Mouse (Mus musculus): ENCODE results near the gene Mcat. TPM values are rescaled to one million over a fixed set of nuclear protein-coding genes. Genes with fewer than 3 reads are reported as not detected.

Gene Mcat
- polyA plus RNA-seq, 1 experiment from 2014 or later = 31.4 TPM

- peak; percentile 90 for ATAC-seq (ENCODE audit: low FRiP score)
- Histone ChIP-seq H3K27me3 (replicated peaks) (no peaks in the 10 kb centered on the region; the same call in 1 of the 2 replicates), H3K9me3 (replicated peaks) (no peaks in the 10 kb centered on the region), H3K27ac (replicated peaks) (peak overlapping the region; percentile 96), H3K4me2 (peak overlapping the region; percentile 65), H3K36me3 (peaks cover 15% of the 10 kb centered on the region), H3K4me1 (peaks cover 26% of the 10 kb centered on the region), H3K4me3 (replicated peaks) (peak overlapping the region; percentile 86), H3K9ac (replicated peaks) (peak overlapping the region; percentile 98)
- under 1% methylated on average over 74 of the region's 74 CpGs for WGBS
Measured at GRCm38 (mm10) chr15:83555161-83555974, 8.2 kb downstream of the Mcat start.

DNA sequence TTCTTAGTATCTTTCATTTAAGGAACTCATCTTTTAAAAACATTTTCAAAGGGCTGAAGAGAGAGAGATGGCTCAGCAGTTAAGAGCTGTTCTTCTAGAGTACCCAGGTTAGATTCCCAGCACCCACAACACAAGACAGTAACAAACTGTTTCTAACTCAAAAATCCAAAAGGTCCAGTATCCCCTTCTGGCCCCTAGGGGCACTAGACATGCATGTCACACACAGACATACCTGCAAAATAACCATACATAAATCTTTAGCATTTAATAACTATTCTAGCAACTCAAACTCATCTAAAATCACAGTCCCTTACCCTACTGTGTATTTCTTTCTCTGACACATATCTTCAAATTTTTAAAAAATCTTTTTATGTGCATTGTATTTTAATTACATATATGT, 9.8 kb downstream of the Mcat start:
- no peak for ATAC-seq (ENCODE audit: low FRiP score)
- Histone ChIP-seq H3K4me2 (no peak overlapping the region), H3K4me1 (peaks cover 26% of the 10 kb centered on the region), H3K4me3 (replicated peaks) (no peak overlapping the region), H3K9ac (replicated peaks) (no peak overlapping the region), H3K27me3 (replicated peaks) (no peaks in the 10 kb centered on the region; the same call in 1 of the 2 replicates), H3K36me3 (peaks cover 24% of the 10 kb centered on the region), H3K9me3 (replicated peaks) (no peaks in the 10 kb centered on the region), H3K27ac (replicated peaks) (no peak overlapping the region)

DNA sequence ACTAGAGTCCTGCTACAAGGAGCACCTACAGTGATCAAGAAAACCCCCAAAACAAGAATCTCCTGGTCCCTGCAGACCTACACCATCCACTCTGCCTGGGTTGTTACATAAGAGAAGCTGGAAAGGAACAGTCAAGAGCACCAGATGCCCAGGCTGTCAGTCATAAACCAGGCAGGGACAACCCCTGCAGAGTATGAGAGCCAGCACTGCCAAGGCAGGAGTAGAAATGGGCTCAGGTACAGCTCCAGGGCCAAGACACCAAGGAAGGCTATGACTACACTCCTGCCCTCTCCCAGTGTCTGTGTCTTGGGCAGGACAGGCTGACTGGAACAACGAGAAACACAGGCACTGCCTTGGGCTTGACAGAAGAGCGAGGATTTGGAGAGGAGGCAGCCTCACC, 13.4 kb downstream of the Mcat start:
- Histone ChIP-seq H3K27me3 (replicated peaks) (no peaks in the 10 kb centered on the region), H3K9me3 (replicated peaks) (no peaks in the 10 kb centered on the region), H3K36me3 (peaks cover 58% of the 10 kb centered on the region), H3K4me3 (replicated peaks) (no peak overlapping the region), H3K4me2 (no peak overlapping the region), H3K9ac (replicated peaks) (no peak overlapping the region), H3K27ac (replicated peaks) (no peak overlapping the region), H3K4me1 (peaks cover 18% of the 10 kb centered on the region)
- WGBS = 87% methylated on average over 2 of the region's 2 CpGs
- no peak for ATAC-seq (ENCODE audit: low FRiP score)

GRCm38 (mm10) chr15:83547144-83547543, 16.4 kb downstream of the Mcat start:
- Histone ChIP-seq H3K36me3 (peaks cover 54% of the 10 kb centered on the region), H3K27me3 (replicated peaks) (no peaks in the 10 kb centered on the region), H3K4me2 (no peak overlapping the region), H3K27ac (replicated peaks) (no peak overlapping the region), H3K9ac (replicated peaks) (no peak overlapping the region), H3K9me3 (replicated peaks) (no peaks in the 10 kb centered on the region), H3K4me3 (replicated peaks) (no peak overlapping the region), H3K4me1 (no peaks in the 10 kb centered on the region)
- WGBS = 92% methylated on average over 8 of the region's 8 CpGs
- ATAC-seq (ENCODE audit: low FRiP score) = no peak

GRCm38 (mm10) chr15:83546029-83546428, 17.6 kb downstream of the Mcat start:
- Histone ChIP-seq H3K27me3 (replicated peaks) (no peaks in the 10 kb centered on the region), H3K36me3 (peaks cover 50% of the 10 kb centered on the region), H3K4me2 (no peak overlapping the region), H3K9me3 (replicated peaks) (no peaks in the 10 kb centered on the region), H3K4me3 (replicated peaks) (no peak overlapping the region), H3K4me1 (no peaks in the 10 kb centered on the region), H3K27ac (replicated peaks) (no peak overlapping the region), H3K9ac (replicated peaks) (no peak overlapping the region)
- ATAC-seq (ENCODE audit: low FRiP score) = no peak
- WGBS = 90% methylated on average over 7 of the region's 7 CpGs

DNA sequence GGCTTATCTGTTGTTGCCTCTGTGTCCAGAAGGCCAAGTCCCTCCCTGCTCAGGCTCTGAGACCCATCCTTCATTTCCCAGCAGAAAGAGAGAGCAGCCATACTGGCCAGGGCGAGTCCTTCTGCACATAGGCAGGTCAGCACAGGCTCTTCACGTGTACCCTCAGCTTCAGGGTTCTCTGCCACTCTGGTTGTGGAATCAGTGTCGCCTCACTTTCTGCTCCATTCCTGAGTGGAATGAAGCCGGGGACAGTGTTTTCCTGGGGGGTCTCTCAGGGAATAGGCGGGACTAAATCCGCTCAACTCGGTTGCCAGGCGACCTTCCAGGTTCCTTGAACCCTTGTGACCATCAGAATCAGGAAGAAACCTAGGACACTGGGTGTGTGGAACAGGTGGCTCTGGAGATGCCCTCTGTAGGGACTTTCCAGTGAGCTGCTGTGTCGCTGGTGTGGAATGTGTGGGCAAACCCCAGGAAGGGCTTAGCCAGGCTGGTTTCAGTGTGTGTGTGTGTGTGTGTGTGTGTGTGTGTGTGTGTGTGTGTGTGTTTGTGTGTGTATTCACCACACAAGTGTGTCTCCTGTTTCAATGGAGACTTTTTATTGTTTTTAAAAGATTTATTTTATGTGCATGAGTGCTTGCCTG, 21.8 kb downstream of the Mcat start:
- ATAC-seq (ENCODE audit: low FRiP score) = no peak
- 83% methylated on average over 9 of the region's 9 CpGs for WGBS

GRCm38 (mm10) chr15:83539905-83540304, 23.7 kb downstream of the Mcat start:
- H3K36me3 ChIP-seq = no peaks in the 10 kb centered on the region

More for the DNA sequence above, 21.8 kb downstream of the Mcat start:
- H3K36me3 ChIP-seq = peaks cover 15% of the 10 kb centered on the region
- H3K9ac ChIP-seq (replicated peaks) = no peak overlapping the region
- H3K27me3 ChIP-seq (replicated peaks) = no peaks in the 10 kb centered on the region
- H3K27ac ChIP-seq (replicated peaks) = no peak overlapping the region
- H3K9me3 ChIP-seq (replicated peaks) = no peaks in the 10 kb centered on the region
- H3K4me3 ChIP-seq (replicated peaks) = no peak overlapping the region
- H3K4me1 ChIP-seq = no peaks in the 10 kb centered on the region
- no peak overlapping the region for H3K4me2 ChIP-seq

GRCm38 (mm10) chr15:83538855-83539254, 24.7 kb downstream of the Mcat start:
- H3K9me3 ChIP-seq (replicated peaks) = no peaks in the 10 kb centered on the region
- no peak for ATAC-seq (ENCODE audit: low FRiP score)
- H3K4me1 ChIP-seq = no peaks in the 10 kb centered on the region
- no peaks in the 10 kb centered on the region for H3K36me3 ChIP-seq
- H3K27me3 ChIP-seq (replicated peaks) = no peaks in the 10 kb centered on the region
- no peak overlapping the region for H3K4me2 ChIP-seq
- WGBS = 97% methylated on average over 2 of the region's 2 CpGs
- no peak overlapping the region for H3K27ac ChIP-seq (replicated peaks)
- no peak overlapping the region for H3K9ac ChIP-seq (replicated peaks)
- H3K4me3 ChIP-seq (replicated peaks) = no peak overlapping the region

More at GRCm38 (mm10) chr15:83539905-83540304, 23.7 kb downstream of the Mcat start:
- Histone ChIP-seq H3K4me2 (no peak overlapping the region), H3K4me3 (replicated peaks) (no peak overlapping the region), H3K27ac (replicated peaks) (no peak overlapping the region), H3K9me3 (replicated peaks) (no peaks in the 10 kb centered on the region), H3K9ac (replicated peaks) (no peak overlapping the region), H3K4me1 (no peaks in the 10 kb centered on the region), H3K27me3 (replicated peaks) (no peaks in the 10 kb centered on the region)
- ATAC-seq (ENCODE audit: low FRiP score) = no peak
- 72% methylated on average over 4 of the region's 4 CpGs for WGBS

GRCm38 (mm10) chr15:83535890-83536231, 27.7 kb downstream of the Mcat start:
- no peak overlapping the region for H3K4me3 ChIP-seq (replicated peaks)
- H3K9ac ChIP-seq (replicated peaks) = no peak overlapping the region
- H3K36me3 ChIP-seq = no peaks in the 10 kb centered on the region
- H3K4me1 ChIP-seq = no peaks in the 10 kb centered on the region
- H3K27ac ChIP-seq (replicated peaks) = no peak overlapping the region
- H3K9me3 ChIP-seq (replicated peaks) = no peaks in the 10 kb centered on the region
- no peak for ATAC-seq (ENCODE audit: low FRiP score)
- no peak overlapping the region for H3K4me2 ChIP-seq
- WGBS = 76% methylated on average over 6 of the region's 6 CpGs
- H3K27me3 ChIP-seq (replicated peaks) = no peaks in the 10 kb centered on the region

DNA sequence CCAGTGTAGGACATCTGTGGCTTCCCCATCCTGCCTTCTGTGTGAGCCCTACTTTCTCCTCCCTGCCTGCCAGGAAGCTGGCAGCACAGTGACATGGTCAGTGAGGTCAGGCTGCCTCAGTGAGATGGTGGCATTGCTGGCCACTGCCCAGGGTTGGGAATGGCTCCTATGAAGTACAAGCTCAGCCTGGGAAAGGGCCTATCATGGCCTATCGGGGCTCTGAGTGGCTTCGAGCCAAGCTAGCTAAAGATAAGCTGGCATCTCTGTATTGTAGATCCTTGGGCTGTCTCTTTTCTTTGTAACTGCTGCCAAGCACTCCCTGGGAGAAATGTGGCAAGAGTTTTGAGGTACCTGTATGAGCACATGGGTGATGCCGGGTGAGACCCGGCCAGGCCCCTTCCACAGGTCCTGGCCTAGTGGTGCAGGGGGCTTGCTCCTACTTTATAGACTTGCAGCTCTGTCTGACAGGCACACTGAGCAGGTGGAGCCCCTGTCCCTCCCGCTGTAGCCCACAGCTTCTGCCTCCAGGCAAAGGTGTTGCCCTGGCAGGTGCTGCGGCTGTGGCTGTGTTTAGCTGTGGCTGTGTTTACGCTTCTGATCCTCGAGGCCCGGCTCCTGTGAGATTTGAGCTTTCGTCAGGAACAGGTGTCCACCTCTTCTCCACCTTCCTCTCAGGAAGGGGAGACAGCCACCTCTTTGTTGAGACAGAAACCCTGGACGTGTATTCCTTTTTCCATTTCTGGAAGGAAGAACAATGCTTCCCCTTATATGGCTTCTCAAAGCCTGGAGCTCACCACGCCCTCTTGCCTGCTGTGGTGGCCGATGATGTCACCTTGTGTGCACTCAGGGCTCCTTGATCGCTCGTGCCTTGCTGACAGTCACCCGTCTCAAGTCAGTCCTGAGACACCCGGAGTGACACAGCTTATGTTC, 28.4 kb downstream of the Mcat start:
- Histone ChIP-seq H3K9me3 (replicated peaks) (no peaks in the 10 kb centered on the region), H3K27ac (replicated peaks) (no peak overlapping the region), H3K9ac (replicated peaks) (no peak overlapping the region), H3K4me2 (no peak overlapping the region), H3K36me3 (no peaks in the 10 kb centered on the region), H3K4me1 (no peaks in the 10 kb centered on the region), H3K27me3 (replicated peaks) (no peaks in the 10 kb centered on the region), H3K4me3 (replicated peaks) (no peak overlapping the region)
- 80% methylated on average over 17 of the region's 17 CpGs for WGBS
- no peak for ATAC-seq (ENCODE audit: low FRiP score)

GRCm38 (mm10) chr15:83532606-83533005, 31.0 kb downstream of the Mcat start:
- no peak overlapping the region for H3K4me2 ChIP-seq
- H3K27ac ChIP-seq (replicated peaks) = no peak overlapping the region
- H3K4me3 ChIP-seq (replicated peaks) = no peak overlapping the region
- ATAC-seq (ENCODE audit: low FRiP score) = no peak
- peaks cover 17% of the 10 kb centered on the region for H3K27me3 ChIP-seq (replicated peaks)
- no peaks in the 10 kb centered on the region for H3K9me3 ChIP-seq (replicated peaks)
- H3K4me1 ChIP-seq = no peaks in the 10 kb centered on the region
- WGBS = 82% methylated on average over 7 of the region's 7 CpGs
- H3K9ac ChIP-seq (replicated peaks) = no peak overlapping the region
- no peaks in the 10 kb centered on the region for H3K36me3 ChIP-seq
